Mouse (Mus musculus) stomach, embryonic 15.5 days (tissue): ENCODE results near the gene Cdk2ap2. TPM values are rescaled to one million over a fixed set of nuclear protein-coding genes. Genes with fewer than 3 reads are reported as not detected.
"Not testable (repeated sequence)": the region's sequence is repeated elsewhere in the genome, so short reads cannot be mapped to it uniquely, and the experiment has no call there.

Experiments used
- ATAC-seq: fragments of 200-750 bp; cut with Nextera tagmentation; 2 replicates; pipeline ENCODE4 v1.8.0; 2017; ENCODE audit warnings: low read depth, moderate number of reproducible peaks, moderate TSS enrichment; ENCODE audit not compliant: insufficient read depth, low FRiP score
- H3K27ac ChIP-seq: fragments of 300-500 bp; sonication (generic); 2 replicates; pipeline ENCODE4 v1.5.1; 2015; ENCODE audit warnings: mild to moderate bottlenecking, inconsistent platforms
- H3K27me3 ChIP-seq: fragments of 300-500 bp; sonication (generic); replicated peaks from 2 replicates; pipeline ENCODE4 v1.6.1; 2015; ENCODE audit warnings: inconsistent platforms
- H3K36me3 ChIP-seq: fragments of 300-500 bp; sonication (generic); 2 replicates; pipeline ENCODE4 v1.6.1; 2015; ENCODE audit warnings: inconsistent platforms
- H3K4me1 ChIP-seq: fragments of 300-500 bp; sonication (generic); 2 replicates; pipeline ENCODE4 v1.6.1; 2015; ENCODE audit warnings: inconsistent platforms
- H3K4me2 ChIP-seq: fragments of 300-500 bp; sonication (generic); 2 replicates; pipeline ENCODE4 v1.6.1; 2015; ENCODE audit warnings: mild to moderate bottlenecking, inconsistent platforms
- H3K4me3 ChIP-seq: fragments of 300-500 bp; sonication (generic); replicated peaks from 2 replicates; pipeline ENCODE4 v1.5.1; 2015; ENCODE audit warnings: inconsistent platforms
- H3K9ac ChIP-seq: fragments of 300-500 bp; sonication (generic); 2 replicates; pipeline ENCODE4 v1.6.1; 2015; ENCODE audit warnings: inconsistent platforms
- H3K9me3 ChIP-seq: fragments of 300-500 bp; sonication (generic); 2 replicates; pipeline ENCODE4 v1.6.1; 2016; ENCODE audit warnings: inconsistent platforms
- WGBS: fragments of 180-500 bp; shearing (Covaris S2); methylation state at CpG from one replicate; pipeline ENCODE4 v1.1.7; 2015; 5-methylcytosine and 5-hydroxymethylcytosine counted together
- polyA plus RNA-seq: library from polyadenylated mRNA; unstranded; fragments of >200 nt; fragmentation: Nextera tagmentation; extraction: Ambion mirVana; gene quantifications from 2 replicates; pipeline ENCODE4 v1.2.1, GENCODE M21; 2015

Gene Cdk2ap2
- polyA plus RNA-seq, 1 experiment from 2014 or later: 121 TPM

DNA sequence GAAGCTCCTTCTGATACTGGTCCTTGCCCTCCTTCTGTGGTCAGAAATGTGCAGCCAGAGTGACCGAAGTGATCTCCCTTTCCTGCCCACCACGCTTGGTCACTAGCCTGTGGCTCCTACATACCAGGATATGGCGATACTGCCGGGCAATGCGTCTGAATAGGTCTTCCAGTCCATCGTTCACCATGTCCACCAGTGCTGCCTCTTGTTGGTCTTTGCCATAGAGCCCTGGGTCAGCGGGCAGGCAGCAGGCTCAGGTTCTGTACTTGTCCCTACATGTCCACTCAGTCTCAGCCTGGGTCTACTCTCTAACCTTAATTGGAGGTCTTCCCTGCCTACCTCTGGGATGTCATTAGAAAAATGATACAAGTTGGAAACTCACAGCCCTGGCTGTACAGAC, 39.0 kb upstream of the Cdk2ap2 start:
- no peak for ATAC-seq
- Histone ChIP-seq H3K9me3 (no peaks in the 10 kb centered on the region), H3K4me1 (no peaks in the 10 kb centered on the region), H3K4me3 (no peak overlapping the region), H3K27ac (no peak overlapping the region), H3K4me2 (no peak overlapping the region), H3K27me3 (no peaks in the 10 kb centered on the region), H3K36me3 (no peaks in the 10 kb centered on the region), H3K9ac (no peak overlapping the region)
- WGBS: 91% methylated on average over 7 of the region's 7 CpGs

GRCm38 (mm10) chr19:4058581-4058980, 38.4 kb upstream of the Cdk2ap2 start:
- no peaks in the 10 kb centered on the region for H3K36me3 ChIP-seq
- H3K4me3 ChIP-seq: no peak overlapping the region
- H3K27ac ChIP-seq: no peak overlapping the region
- 91% methylated on average over 5 of the region's 5 CpGs for WGBS
- no peak overlapping the region for H3K9ac ChIP-seq
- no peak for ATAC-seq
- H3K9me3 ChIP-seq: no peaks in the 10 kb centered on the region
- H3K4me2 ChIP-seq: no peak overlapping the region
- no peaks in the 10 kb centered on the region for H3K27me3 ChIP-seq
- no peaks in the 10 kb centered on the region for H3K4me1 ChIP-seq

GRCm38 (mm10) chr19:4059069-4059740, 37.8 kb upstream of the Cdk2ap2 start, which contains the start of gene Gstp3:
Gene Gstp3, minus strand, starts transcription at chr19:4059569.
- Histone ChIP-seq H3K27ac (no peak within 1 kb of the TSS), H3K27me3 (no peaks in the 10 kb centered on the region), H3K4me2 (no peak within 1 kb of the TSS), H3K4me3 (no peak within 1 kb of the TSS), H3K9ac (no peak within 1 kb of the TSS), H3K36me3 (no peaks in the 10 kb centered on the region), H3K4me1 (no peaks in the 10 kb centered on the region), H3K9me3 (no peaks in the 10 kb centered on the region)
- peak; percentile 87 for ATAC-seq
- WGBS: 62% methylated on average over 15 of the region's 15 CpGs

DNA sequence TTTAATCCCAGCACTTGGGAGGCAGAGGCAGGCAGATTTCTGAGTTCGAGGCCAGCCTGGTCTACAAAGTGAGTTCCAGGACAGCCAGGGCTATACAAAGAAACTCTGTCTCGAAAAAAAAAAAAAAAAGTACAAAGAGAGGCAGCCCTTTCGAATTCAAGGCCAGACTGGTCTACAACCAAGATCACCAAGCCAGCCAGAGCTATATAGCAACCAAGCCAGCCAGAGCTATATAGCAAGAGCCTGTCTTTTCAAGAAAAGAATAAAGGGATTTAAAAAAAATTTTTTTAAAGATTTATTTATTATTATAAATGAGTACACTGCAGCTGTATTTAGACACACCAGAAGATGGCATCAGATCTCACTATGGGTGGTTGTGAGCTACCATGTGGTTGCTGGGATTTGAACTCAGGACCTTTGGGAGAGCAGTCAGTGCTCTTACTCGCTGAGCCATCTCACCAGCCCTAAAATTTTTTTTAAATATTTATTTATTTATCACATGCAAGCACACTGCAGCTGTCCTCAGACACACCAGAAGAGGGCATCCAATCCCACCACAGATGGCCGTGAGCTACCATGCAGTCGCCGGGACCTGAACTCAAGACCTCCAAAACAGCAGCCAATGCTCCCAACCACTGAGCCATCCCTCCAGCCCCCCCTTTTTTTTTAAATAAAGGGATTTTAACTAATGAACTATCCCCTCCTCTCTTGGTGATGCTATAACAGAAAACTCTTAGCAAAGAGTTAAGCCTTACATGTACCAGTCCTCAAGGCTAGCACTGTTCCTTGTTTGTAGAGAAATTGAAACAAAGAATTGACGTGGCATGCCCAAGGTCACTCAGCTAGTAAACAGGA, 36.7 kb upstream of the Cdk2ap2 start:
- not testable (repeated sequence) for H3K4me2 ChIP-seq, H3K36me3 ChIP-seq, H3K4me1 ChIP-seq, ATAC-seq, H3K9ac ChIP-seq, H3K27ac ChIP-seq, H3K9me3 ChIP-seq, H3K4me3 ChIP-seq, H3K27me3 ChIP-seq
- 85% methylated on average over 8 of the region's 8 CpGs for WGBS

DNA sequence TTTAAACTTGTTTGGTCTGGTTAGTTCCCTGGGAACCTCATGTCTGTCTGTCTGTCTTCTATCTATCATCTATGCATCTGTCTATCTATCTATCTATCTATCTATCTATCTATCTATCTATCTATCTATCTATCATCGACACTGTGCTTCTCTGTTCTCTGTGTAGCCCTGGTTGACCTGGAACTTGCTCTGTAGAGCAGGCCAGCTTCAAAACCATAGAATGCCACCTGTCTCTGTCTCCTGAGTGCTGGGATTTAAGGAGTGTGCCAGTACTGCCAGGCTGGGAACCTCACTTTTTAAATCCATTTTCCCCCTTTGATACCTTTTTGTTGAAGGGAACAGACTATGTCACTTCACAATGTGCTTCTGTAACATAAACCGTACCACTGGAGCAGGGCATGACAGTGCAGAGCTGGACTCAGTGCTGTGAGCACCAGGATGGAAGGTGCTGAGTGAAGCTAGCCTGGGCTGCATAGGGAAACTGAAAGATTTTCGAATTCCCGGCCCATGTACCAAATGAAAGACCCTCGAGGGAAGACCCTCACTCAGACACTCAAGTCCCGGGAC, 36.0 kb upstream of the Cdk2ap2 start:
- WGBS: 89% methylated on average over 6 of the region's 6 CpGs
- H3K4me1 ChIP-seq: no peaks in the 10 kb centered on the region
- H3K9me3 ChIP-seq: no peaks in the 10 kb centered on the region
- H3K4me2 ChIP-seq: no peak overlapping the region
- H3K36me3 ChIP-seq: no peaks in the 10 kb centered on the region
- ATAC-seq: no peak
- H3K27ac ChIP-seq: no peak overlapping the region
- H3K4me3 ChIP-seq: no peak overlapping the region
- H3K9ac ChIP-seq: no peak overlapping the region
- H3K27me3 ChIP-seq: no peaks in the 10 kb centered on the region

DNA sequence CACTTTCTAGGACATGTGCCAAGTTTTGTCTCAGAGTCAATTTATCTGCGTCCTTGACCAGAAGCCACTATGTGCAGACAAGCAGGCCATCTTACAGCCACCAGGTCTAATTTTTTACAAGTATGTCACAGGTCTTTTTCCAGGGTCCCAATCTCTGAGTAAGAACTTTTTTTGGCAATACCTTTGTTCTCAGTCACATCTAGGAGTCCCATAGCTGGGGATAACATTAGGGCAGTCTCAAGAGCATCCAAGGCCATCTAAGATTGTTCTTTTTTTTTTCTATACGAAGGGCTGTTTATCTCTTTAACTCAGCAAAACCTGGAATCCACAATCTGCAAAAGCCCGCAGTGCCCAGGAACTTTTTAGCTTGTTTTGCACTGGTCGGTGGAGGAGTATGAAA, 33.6 kb upstream of the Cdk2ap2 start:
- H3K27ac ChIP-seq, H3K4me1 ChIP-seq, H3K4me2 ChIP-seq, H3K36me3 ChIP-seq, H3K27me3 ChIP-seq, H3K4me3 ChIP-seq, H3K9me3 ChIP-seq, H3K9ac ChIP-seq, ATAC-seq: not testable (repeated sequence)
- 43% methylated on average over 4 of the region's 4 CpGs for WGBS

DNA sequence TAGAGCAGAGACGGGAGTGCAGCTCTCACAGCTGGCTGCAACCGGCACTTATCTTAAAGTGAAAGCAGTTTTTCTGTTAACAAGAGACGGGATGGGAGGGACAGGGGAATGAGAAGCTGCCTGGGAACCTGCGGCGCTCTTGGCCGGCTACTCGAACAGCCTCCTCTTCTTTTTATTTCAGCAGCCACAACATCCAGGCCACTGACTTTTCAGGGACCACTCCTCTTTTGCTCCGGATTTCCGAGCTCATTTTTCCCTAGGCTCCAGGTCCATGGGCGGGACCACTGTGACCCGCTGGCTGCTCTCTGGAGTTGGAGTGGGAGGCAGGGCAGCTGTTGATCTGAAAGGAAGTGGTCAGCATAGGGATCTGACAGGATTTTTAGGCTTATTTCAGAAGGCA, 32.5 kb upstream of the Cdk2ap2 start:
- H3K9ac ChIP-seq, H3K4me3 ChIP-seq, ATAC-seq, H3K36me3 ChIP-seq, H3K27me3 ChIP-seq, H3K4me1 ChIP-seq, H3K4me2 ChIP-seq, H3K27ac ChIP-seq, H3K9me3 ChIP-seq: not testable (repeated sequence)
- 2% methylated on average over 6 of the region's 11 CpGs for WGBS

GRCm38 (mm10) chr19:4066280-4066679, 30.7 kb upstream of the Cdk2ap2 start:
- ATAC-seq: no peak
- no peaks in the 10 kb centered on the region for H3K27me3 ChIP-seq
- H3K9ac ChIP-seq: no peak overlapping the region
- WGBS: 75% methylated on average over 6 of the region's 6 CpGs
- H3K27ac ChIP-seq: no peak overlapping the region
- H3K4me3 ChIP-seq: no peak overlapping the region
- H3K4me2 ChIP-seq: no peak overlapping the region
- no peaks in the 10 kb centered on the region for H3K9me3 ChIP-seq
- H3K36me3 ChIP-seq: no peaks in the 10 kb centered on the region
- 0 out of 2 replicates have a peak, but pooled peaks cover 2% of the 10 kb centered on the region for H3K4me1 ChIP-seq

GRCm38 (mm10) chr19:4066877-4067276, 30.1 kb upstream of the Cdk2ap2 start:
- ATAC-seq: no peak
- Histone ChIP-seq H3K36me3 (no peaks in the 10 kb centered on the region), H3K27ac (no peak overlapping the region), H3K4me1 (0 out of 2 replicates have a peak, but pooled peaks cover 2% of the 10 kb centered on the region), H3K9me3 (no peaks in the 10 kb centered on the region), H3K9ac (no peak overlapping the region), H3K27me3 (no peaks in the 10 kb centered on the region), H3K4me2 (no peak overlapping the region), H3K4me3 (no peak overlapping the region)

DNA sequence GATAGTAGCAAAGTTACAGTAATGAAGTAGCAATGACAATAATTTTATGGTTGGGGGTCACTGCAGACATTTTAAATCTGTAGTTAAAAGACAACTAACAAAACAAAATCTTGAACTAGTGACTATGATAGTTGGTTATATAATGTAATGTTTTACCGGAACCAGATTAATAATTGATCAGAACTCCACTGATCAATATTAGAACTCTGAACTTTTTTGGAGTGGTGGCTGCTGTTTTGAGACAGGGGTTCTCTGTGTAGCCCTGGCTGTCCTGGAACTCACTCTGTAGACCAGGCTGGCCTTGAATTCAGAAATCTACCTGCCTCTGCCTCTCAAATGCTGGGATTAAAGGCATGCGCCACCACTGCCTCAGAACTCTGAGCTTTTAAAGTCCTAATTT, 28.7 kb upstream of the Cdk2ap2 start:
- H3K27me3 ChIP-seq, ATAC-seq, H3K4me3 ChIP-seq, H3K4me2 ChIP-seq, H3K36me3 ChIP-seq, H3K4me1 ChIP-seq, H3K9me3 ChIP-seq, H3K27ac ChIP-seq, H3K9ac ChIP-seq: not testable (repeated sequence)
- WGBS: 80% methylated on average over 2 of the region's 2 CpGs

DNA sequence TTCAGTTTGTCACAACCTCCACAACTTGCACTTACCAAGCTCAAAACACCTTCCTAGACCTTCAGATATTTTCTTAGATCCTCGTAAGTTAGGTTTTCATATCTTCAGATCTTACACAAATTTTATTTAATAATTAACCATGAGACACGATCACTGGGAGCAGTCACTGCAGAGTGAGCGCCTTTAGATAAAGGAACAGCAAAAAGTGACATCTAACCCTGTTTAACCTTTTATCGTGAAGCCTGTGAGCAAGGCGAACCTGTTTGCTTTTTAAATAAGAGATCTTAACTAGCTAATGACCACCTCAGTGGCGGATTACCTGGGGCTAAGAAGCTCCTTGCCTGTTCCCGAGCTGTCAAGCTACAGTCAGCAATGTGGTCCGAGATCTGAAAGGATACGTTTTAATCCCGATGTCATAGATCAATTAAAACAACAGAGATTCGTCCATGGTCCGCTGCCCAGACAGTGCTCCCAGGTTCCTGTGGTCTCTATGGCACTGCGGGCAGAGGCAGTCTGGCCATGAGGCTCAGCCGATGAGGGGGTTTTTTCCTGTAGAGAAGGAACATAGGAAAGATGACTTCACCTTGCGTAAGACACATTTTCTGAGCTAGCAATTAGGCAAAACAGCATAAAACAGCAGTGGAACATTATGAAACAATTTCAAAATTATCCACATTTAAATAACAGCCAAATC, 28.1 kb upstream of the Cdk2ap2 start:
- no peak overlapping the region for H3K9ac ChIP-seq
- WGBS: 54% methylated on average over 15 of the region's 15 CpGs
- ATAC-seq: no peak

GRCm38 (mm10) chr19:4070311-4070710, 26.7 kb upstream of the Cdk2ap2 start:
- H3K9me3 ChIP-seq: no peaks in the 10 kb centered on the region
- no peak overlapping the region for H3K4me2 ChIP-seq
- 0 out of 2 replicates have a peak, but pooled peaks cover 2% of the 10 kb centered on the region for H3K4me1 ChIP-seq
- no peaks in the 10 kb centered on the region for H3K36me3 ChIP-seq
- no peak for ATAC-seq
- 62% methylated on average over 15 of the region's 15 CpGs for WGBS
- no peak overlapping the region for H3K4me3 ChIP-seq
- H3K9ac ChIP-seq: no peak overlapping the region
- no peak overlapping the region for H3K27ac ChIP-seq
- no peaks in the 10 kb centered on the region for H3K27me3 ChIP-seq

More for the DNA sequence above, 28.1 kb upstream of the Cdk2ap2 start:
- no peaks in the 10 kb centered on the region for H3K36me3 ChIP-seq
- 0 out of 2 replicates have a peak, but pooled peaks cover 2% of the 10 kb centered on the region for H3K4me1 ChIP-seq
- H3K27me3 ChIP-seq: no peaks in the 10 kb centered on the region
- H3K4me2 ChIP-seq: no peak overlapping the region
- no peak overlapping the region for H3K27ac ChIP-seq
- no peaks in the 10 kb centered on the region for H3K9me3 ChIP-seq
- no peak overlapping the region for H3K4me3 ChIP-seq
